Mouse (Mus musculus): ENCODE results near the gene Cyb5r1. TPM values are rescaled to one million over a fixed set of nuclear protein-coding genes. Genes with fewer than 3 reads are reported as not detected.
A peak's percentile ranks its signal among the peaks of the same experiment; 100 is the strongest.
"Not testable (repeated sequence)": the region's sequence is repeated elsewhere in the genome, so short reads cannot be mapped to it uniquely, and the experiment has no call there.

Gene Cyb5r1
- polyA plus RNA-seq, 1 experiment: 40.5 TPM

- TF ChIP-seq CTCF (IDR thresholded peaks at IDR 0.05; ENCODE audit: control insufficient read depth, insufficient read depth, insufficient replicate concordance, low read depth, low read length) (no peak), POLR2A (IDR thresholded peaks at IDR 0.05; ENCODE audit: control insufficient read depth, low read depth, low read length) (no peak)
- H3K27ac ChIP-seq (ENCODE audit: control insufficient read depth, insufficient read depth, low read depth, low read length): no peak overlapping the region; the same call in 1 of the 2 replicates
- H3K4me1 ChIP-seq (ENCODE audit: control insufficient read depth, insufficient read depth, low read length): no peaks in the 10 kb centered on the region
- no peak overlapping the region for H3K4me3 ChIP-seq (ENCODE audit: control insufficient read depth, low read depth, low read length)
- no peaks in the 10 kb centered on the region for H3K36me3 ChIP-seq (ENCODE audit: control insufficient read depth, insufficient read depth, low read length)
- H3K27me3 ChIP-seq (ENCODE audit: control insufficient read depth, insufficient read depth, low read length): no peaks in the 10 kb centered on the region
These were observed 40.1 kb downstream of the Cyb5r1 start for GRCm38 (mm10) chr1:134445418-134445817.

- H3K27ac ChIP-seq (ENCODE audit: control insufficient read depth, insufficient read depth, low read depth, low read length); H3K27me3 ChIP-seq (ENCODE audit: control insufficient read depth, insufficient read depth, low read length); H3K4me1 ChIP-seq (ENCODE audit: control insufficient read depth, insufficient read depth, low read length); H3K36me3 ChIP-seq (ENCODE audit: control insufficient read depth, insufficient read depth, low read length); H3K4me3 ChIP-seq (ENCODE audit: control insufficient read depth, low read depth, low read length): not testable (repeated sequence)
These were observed 43.2 kb downstream of the Cyb5r1 start for GRCm38 (mm10) chr1:134448537-134448936.

- Histone ChIP-seq H3K36me3 (ENCODE audit: control insufficient read depth, insufficient read depth, low read length) (no peaks in the 10 kb centered on the region), H3K27me3 (ENCODE audit: control insufficient read depth, insufficient read depth, low read length) (no peaks in the 10 kb centered on the region)
- TF ChIP-seq CTCF (IDR thresholded peaks at IDR 0.05; ENCODE audit: control insufficient read depth, insufficient read depth, insufficient replicate concordance, low read depth, low read length) (no peak), POLR2A (IDR thresholded peaks at IDR 0.05; ENCODE audit: control insufficient read depth, low read depth, low read length) (no peak)
These were observed 44.8 kb downstream of the Cyb5r1 start for GRCm38 (mm10) chr1:134450201-134450600.

GRCm38 (mm10) chr1:134450986-134451385 is 45.6 kb downstream of the Cyb5r1 start:
- no peaks in the 10 kb centered on the region for H3K36me3 ChIP-seq (ENCODE audit: control insufficient read depth, insufficient read depth, low read length)
- no peaks in the 10 kb centered on the region; the same call in 1 of the 2 replicates for H3K4me1 ChIP-seq (ENCODE audit: control insufficient read depth, insufficient read depth, low read length)
- no peaks in the 10 kb centered on the region for H3K27me3 ChIP-seq (ENCODE audit: control insufficient read depth, insufficient read depth, low read length)
- TF ChIP-seq POLR2A (IDR thresholded peaks at IDR 0.05; ENCODE audit: control insufficient read depth, low read depth, low read length) (no peak), CTCF (IDR thresholded peaks at IDR 0.05; ENCODE audit: control insufficient read depth, insufficient read depth, insufficient replicate concordance, low read depth, low read length) (no peak)
- no peak overlapping the region for H3K27ac ChIP-seq (ENCODE audit: control insufficient read depth, insufficient read depth, low read depth, low read length)
- H3K4me3 ChIP-seq (ENCODE audit: control insufficient read depth, low read depth, low read length): no peak overlapping the region

More at GRCm38 (mm10) chr1:134450201-134450600, 44.8 kb downstream of the Cyb5r1 start:
- H3K27ac ChIP-seq (ENCODE audit: control insufficient read depth, insufficient read depth, low read depth, low read length): no peak overlapping the region
- no peak overlapping the region for H3K4me3 ChIP-seq (ENCODE audit: control insufficient read depth, low read depth, low read length)
- H3K4me1 ChIP-seq (ENCODE audit: control insufficient read depth, insufficient read depth, low read length): no peaks in the 10 kb centered on the region; the same call in 1 of the 2 replicates

- H3K4me1 ChIP-seq (ENCODE audit: control insufficient read depth, insufficient read depth, low read length): no peaks in the 10 kb centered on the region; the same call in 1 of the 2 replicates
- H3K27ac ChIP-seq (ENCODE audit: control insufficient read depth, insufficient read depth, low read depth, low read length): peak within 1 kb of the TSS; percentile 84
- no peaks in the 10 kb centered on the region for H3K36me3 ChIP-seq (ENCODE audit: control insufficient read depth, insufficient read depth, low read length)
- H3K4me3 ChIP-seq (ENCODE audit: control insufficient read depth, low read depth, low read length): peak within 1 kb of the TSS; percentile 99
- H3K27me3 ChIP-seq (ENCODE audit: control insufficient read depth, insufficient read depth, low read length): no peaks in the 10 kb centered on the region
- TF ChIP-seq POLR2A (IDR thresholded peaks at IDR 0.05; ENCODE audit: control insufficient read depth, low read depth, low read length): peak; percentile 91
- TF ChIP-seq CTCF (IDR thresholded peaks at IDR 0.05; ENCODE audit: control insufficient read depth, insufficient read depth, insufficient replicate concordance, low read depth, low read length): no peak
These were observed 49.8 kb downstream of the Cyb5r1 start, which contains the start of gene Klhl12 for GRCm38 (mm10) chr1:134454904-134455824. Klhl12 (plus strand) TSS chr1:134455531.

GRCm38 (mm10) chr1:134456060-134456459 is 50.7 kb downstream of the Cyb5r1 start:
- Histone ChIP-seq H3K4me1 (ENCODE audit: control insufficient read depth, insufficient read depth, low read length) (no peaks in the 10 kb centered on the region; the same call in 1 of the 2 replicates), H3K27ac (ENCODE audit: control insufficient read depth, insufficient read depth, low read depth, low read length) (peak overlapping the region; percentile 42), H3K4me3 (ENCODE audit: control insufficient read depth, low read depth, low read length) (peak overlapping the region; percentile 99; the same call in 1 of the 2 replicates), H3K27me3 (ENCODE audit: control insufficient read depth, insufficient read depth, low read length) (no peaks in the 10 kb centered on the region), H3K36me3 (ENCODE audit: control insufficient read depth, insufficient read depth, low read length) (no peaks in the 10 kb centered on the region)
- no peak for TF ChIP-seq CTCF (IDR thresholded peaks at IDR 0.05; ENCODE audit: control insufficient read depth, insufficient read depth, insufficient replicate concordance, low read depth, low read length)
- no peak for TF ChIP-seq POLR2A (IDR thresholded peaks at IDR 0.05; ENCODE audit: control insufficient read depth, low read depth, low read length)

GRCm38 (mm10) chr1:134458139-134458727 is 52.9 kb downstream of the Cyb5r1 start:
- TF ChIP-seq POLR2A (IDR thresholded peaks at IDR 0.05; ENCODE audit: control insufficient read depth, low read depth, low read length): no peak
- TF ChIP-seq CTCF (IDR thresholded peaks at IDR 0.05; ENCODE audit: control insufficient read depth, insufficient read depth, insufficient replicate concordance, low read depth, low read length): no peak
- Histone ChIP-seq H3K27ac (ENCODE audit: control insufficient read depth, insufficient read depth, low read depth, low read length) (no peak overlapping the region), H3K4me1 (ENCODE audit: control insufficient read depth, insufficient read depth, low read length) (no peaks in the 10 kb centered on the region; the same call in 1 of the 2 replicates), H3K27me3 (ENCODE audit: control insufficient read depth, insufficient read depth, low read length) (no peaks in the 10 kb centered on the region), H3K36me3 (ENCODE audit: control insufficient read depth, insufficient read depth, low read length) (no peaks in the 10 kb centered on the region), H3K4me3 (ENCODE audit: control insufficient read depth, low read depth, low read length) (no peak overlapping the region)
